Mouse (Mus musculus): ENCODE measurements around the gene Cpm. TPM values are rescaled to one million over a fixed set of nuclear protein-coding genes. Genes with fewer than 3 reads are reported as not detected.
"Not testable (repeated sequence)": the region's sequence is repeated elsewhere in the genome, so short reads cannot be mapped to it uniquely, and the experiment has no call there.

The Cpm gene
- polyA plus RNA-seq, 1 experiment, result 6.6 TPM

DNA sequence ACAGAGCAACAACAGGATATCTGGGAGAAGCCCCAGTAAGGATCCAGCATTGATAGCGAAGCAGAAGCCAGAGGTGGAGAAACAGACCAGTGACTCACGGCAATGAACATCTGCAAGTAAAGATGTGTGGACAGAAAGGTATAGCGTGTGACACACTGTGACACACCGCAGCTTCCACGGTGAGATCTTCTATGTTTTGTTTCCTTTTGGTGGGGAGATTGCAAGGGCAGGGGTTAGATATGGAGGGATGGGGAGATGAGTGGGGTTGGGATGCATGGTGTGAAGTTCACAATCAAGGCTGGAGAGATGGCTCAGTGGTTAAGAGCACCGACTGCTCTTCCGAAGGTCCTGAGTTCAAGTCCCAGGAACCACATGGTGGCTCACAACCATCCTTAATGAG, 100.8 kb downstream of the Cpm start:
- Histone ChIP-seq H3K27ac (ENCODE audit: insufficient read depth, low read length) (no peak overlapping the region), H3K4me3 (ENCODE audit: insufficient read depth, low read length) (no peak overlapping the region), H3K4me1 (ENCODE audit: control insufficient read depth, insufficient read depth, low read length) (no peaks in the 10 kb centered on the region)
- no peak for TF ChIP-seq POLR2A (IDR thresholded peaks at IDR 0.05; ENCODE audit: extremely low read depth, insufficient read depth, low read length)
- no peak for TF ChIP-seq CTCF (IDR thresholded peaks at IDR 0.05; ENCODE audit: extremely low read depth, insufficient read depth, low read length)

DNA sequence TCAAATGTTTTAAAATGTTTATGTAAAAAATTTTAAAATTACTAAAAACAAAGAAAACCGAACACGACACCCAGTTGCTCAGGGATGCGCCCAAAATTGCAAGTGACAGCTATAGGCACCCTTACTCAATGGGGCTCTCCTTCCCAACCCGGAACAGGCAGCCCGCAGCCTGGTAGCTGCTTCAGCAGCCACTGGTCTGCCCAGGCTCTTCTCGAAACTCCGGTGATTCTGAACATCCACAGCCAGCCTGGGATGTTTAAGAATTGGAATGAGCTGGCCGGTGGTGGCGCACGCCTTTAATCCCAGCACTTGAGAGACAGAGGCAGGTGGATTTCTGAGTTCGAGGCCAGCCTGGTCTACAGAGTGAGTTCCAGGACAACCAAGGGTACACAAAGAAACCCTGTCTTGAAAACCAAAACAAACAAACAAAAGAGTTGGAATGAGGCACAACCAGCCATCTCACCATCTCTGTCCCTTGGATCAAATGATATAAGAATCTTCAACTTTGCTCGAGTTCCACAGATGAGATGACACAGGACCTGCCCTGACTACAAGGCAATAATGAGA, 101.4 kb downstream of the Cpm start:
- TF ChIP-seq POLR2A (IDR thresholded peaks at IDR 0.05; ENCODE audit: extremely low read depth, insufficient read depth, low read length) (no peak), CTCF (IDR thresholded peaks at IDR 0.05; ENCODE audit: extremely low read depth, insufficient read depth, low read length) (no peak)
- no peak overlapping the region for H3K4me3 ChIP-seq (ENCODE audit: insufficient read depth, low read length)
- no peak overlapping the region for H3K27ac ChIP-seq (ENCODE audit: insufficient read depth, low read length)
- H3K4me1 ChIP-seq (ENCODE audit: control insufficient read depth, insufficient read depth, low read length), result no peaks in the 10 kb centered on the region

DNA sequence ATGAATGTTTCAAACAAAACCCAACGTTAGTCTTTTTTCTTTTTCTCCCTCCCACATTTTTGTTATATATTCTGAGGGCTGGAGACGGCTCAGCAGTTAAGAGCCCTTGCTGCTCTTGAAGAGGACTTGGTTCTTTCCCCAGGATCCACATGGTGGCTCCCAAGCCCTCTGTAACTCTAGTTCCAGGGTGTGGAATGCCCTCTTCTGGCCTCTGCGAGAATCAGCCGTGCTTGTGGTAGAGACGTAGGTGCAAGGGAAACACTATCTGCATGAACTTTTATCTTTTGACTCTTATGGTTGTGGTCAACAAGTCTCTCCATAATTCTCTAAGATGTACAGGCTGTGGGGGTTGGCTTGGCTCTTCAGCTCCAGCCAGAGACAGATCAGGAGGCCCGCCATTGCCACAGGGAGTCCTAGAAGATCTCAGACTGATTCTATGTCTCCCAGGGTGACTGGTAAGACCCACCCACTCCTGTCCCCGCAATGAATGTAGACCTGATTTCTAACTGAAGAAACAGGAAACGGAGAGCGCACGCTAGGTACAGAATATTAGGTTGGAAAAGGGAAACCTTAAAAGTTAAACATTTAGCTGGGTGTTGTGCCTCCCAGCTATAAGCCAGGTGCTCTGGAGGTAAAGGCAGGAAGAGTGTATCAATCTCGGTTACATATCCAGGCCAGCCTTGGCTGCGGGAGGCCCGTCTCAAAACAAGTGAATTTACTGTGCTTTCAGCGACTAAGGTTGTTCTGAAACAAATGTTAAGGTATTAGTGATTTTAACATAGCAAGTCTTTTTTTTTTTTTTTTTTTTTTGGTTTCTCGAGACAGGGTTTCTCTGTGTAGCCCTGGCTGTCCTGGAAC, 102.2 kb downstream of the Cpm start:
- no peak for TF ChIP-seq POLR2A (IDR thresholded peaks at IDR 0.05; ENCODE audit: extremely low read depth, insufficient read depth, low read length)
- TF ChIP-seq CTCF (IDR thresholded peaks at IDR 0.05; ENCODE audit: extremely low read depth, insufficient read depth, low read length), result peak; percentile 68
- Histone ChIP-seq H3K27ac (ENCODE audit: insufficient read depth, low read length) (no peak overlapping the region), H3K4me1 (ENCODE audit: control insufficient read depth, insufficient read depth, low read length) (no peaks in the 10 kb centered on the region), H3K4me3 (ENCODE audit: insufficient read depth, low read length) (no peak overlapping the region)

DNA sequence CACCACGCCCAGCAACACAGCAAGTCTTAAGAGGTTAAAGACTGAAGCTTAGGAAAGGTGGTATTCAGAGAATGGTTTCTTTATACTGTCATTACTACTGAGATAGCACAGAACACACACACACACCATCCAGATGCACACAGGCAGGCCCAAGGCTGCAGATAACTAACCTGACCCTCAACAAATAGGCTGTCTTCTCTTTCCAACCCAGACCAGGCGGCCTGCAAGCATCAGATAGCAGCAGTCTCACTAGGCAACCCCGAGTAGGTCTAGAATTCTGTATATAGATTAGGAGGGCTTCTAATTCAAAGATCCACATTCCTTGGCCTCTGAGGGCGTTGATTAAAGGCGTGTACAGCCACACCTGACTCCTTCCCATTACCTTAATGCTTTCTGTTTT, 102.9 kb downstream of the Cpm start:
- H3K27ac ChIP-seq (ENCODE audit: insufficient read depth, low read length), result no peak overlapping the region

DNA sequence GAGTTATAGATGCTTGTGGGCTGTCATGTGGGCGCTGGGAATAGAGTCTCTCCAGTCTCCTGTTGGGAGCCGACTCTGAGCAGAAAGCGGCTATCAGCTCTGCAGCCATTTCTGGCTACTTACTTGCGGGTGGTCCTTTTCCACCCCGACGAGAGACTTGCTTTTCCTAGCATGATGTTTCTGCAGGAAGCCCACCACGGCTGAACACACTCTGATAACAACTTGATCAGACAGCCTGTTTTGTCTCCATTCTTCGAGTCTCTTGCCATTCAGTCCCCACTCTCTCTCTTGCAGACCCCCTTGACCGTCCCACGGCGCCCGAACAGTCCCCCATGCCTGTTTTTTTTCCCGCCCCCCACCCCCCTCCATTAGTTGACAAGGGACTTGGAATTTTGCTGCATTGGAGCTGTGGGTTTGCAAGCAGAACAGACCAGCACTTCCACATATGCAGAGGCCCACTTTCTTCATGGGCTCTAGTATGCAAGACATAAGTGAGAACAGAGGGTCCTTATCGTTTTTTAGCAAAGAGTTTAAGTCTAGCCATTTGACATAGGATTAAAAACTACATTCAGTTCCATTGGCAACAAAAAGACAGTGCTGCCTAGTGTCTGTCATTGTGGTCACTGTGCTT, 103.8 kb downstream of the Cpm start:
- H3K4me3 ChIP-seq (ENCODE audit: insufficient read depth, low read length), result no peak overlapping the region
- H3K4me1 ChIP-seq (ENCODE audit: control insufficient read depth, insufficient read depth, low read length), result no peaks in the 10 kb centered on the region
- H3K27ac ChIP-seq (ENCODE audit: insufficient read depth, low read length), result no peak overlapping the region
- TF ChIP-seq POLR2A (IDR thresholded peaks at IDR 0.05; ENCODE audit: extremely low read depth, insufficient read depth, low read length), result no peak
- TF ChIP-seq CTCF (IDR thresholded peaks at IDR 0.05; ENCODE audit: extremely low read depth, insufficient read depth, low read length), result no peak

More for the DNA sequence above, 102.9 kb downstream of the Cpm start:
- H3K4me1 ChIP-seq (ENCODE audit: control insufficient read depth, insufficient read depth, low read length), result no peaks in the 10 kb centered on the region
- H3K4me3 ChIP-seq (ENCODE audit: insufficient read depth, low read length), result no peak overlapping the region
- TF ChIP-seq POLR2A (IDR thresholded peaks at IDR 0.05; ENCODE audit: extremely low read depth, insufficient read depth, low read length) (no peak), CTCF (IDR thresholded peaks at IDR 0.05; ENCODE audit: extremely low read depth, insufficient read depth, low read length) (no peak)

DNA sequence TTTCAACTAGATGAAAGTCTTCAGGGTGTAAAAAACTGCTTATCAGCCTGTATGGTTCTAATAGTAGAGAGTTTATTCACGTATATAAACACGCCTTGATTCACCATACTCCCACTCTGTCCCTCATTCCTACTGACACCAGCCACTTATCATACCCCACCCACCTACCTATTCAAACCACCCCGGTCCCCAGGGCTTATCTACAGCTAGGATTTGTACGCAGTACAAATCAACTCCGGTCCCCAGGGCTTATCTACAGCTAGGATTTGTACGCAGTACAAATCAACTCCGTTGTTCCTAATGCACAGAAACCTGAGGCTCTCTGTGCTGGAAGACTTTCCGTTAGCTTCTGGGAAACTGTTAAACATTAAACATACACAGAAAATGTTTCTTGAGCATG, 104.3 kb downstream of the Cpm start:
- H3K4me1 ChIP-seq (ENCODE audit: control insufficient read depth, insufficient read depth, low read length); H3K27ac ChIP-seq (ENCODE audit: insufficient read depth, low read length); H3K4me3 ChIP-seq (ENCODE audit: insufficient read depth, low read length): not testable (repeated sequence)

DNA sequence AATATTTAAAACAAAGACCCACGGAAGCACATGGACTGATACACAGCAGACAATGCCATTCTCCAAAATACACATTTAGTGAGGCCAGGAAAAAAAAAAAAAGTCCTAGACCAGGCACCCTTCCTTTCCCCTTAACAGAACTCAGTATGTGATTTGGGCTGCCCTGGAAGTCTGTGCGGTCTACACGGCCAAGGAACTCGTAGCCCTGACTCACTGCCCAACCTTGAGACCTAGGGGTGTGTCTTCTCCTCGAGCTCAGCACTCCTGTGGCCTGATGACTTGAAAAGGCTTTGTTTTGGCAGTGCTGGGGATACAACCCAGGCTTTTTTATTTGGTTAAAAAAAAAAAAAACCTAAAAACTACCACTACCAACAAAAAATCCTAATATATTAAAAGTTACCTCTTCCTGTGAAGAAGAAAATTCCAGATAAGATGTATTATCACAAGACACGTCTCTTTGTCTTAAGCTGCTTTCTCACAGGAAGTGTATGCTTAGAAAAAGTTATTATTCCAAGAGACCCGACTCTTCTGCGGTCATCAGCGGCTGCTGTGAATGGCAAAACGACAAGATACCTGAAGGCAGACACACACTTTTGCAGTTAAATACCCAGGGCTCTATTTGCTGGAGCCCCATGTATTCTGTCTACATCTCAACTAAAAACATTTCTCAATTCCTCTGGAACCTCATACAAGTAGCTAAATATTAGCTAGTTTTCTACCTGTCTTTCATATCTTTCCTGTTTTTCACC, 105.0 kb downstream of the Cpm start:
- not testable (repeated sequence) for H3K4me3 ChIP-seq (ENCODE audit: insufficient read depth, low read length); H3K27ac ChIP-seq (ENCODE audit: insufficient read depth, low read length); H3K4me1 ChIP-seq (ENCODE audit: control insufficient read depth, insufficient read depth, low read length)

DNA sequence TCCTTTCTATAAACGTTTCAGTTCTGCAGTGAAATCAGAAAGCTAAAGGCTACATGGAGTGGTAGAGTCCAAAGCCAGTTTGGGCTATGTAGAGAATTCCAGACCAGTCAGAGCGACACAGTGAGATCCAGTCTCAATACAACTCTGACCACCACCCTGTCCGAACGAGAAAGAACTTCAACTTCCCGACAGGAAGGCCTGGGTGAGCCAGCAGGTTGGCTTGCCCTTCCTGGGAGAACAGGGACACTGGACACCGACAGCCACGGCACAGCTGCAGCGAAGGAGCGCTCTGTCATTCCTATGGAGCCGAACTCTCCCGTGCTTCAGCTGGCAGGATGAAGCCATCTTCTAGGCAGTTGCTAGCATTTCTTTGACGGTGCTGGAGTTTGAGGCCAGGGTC, 106.1 kb downstream of the Cpm start:
- not testable (repeated sequence) for H3K27ac ChIP-seq (ENCODE audit: insufficient read depth, low read length); H3K4me3 ChIP-seq (ENCODE audit: insufficient read depth, low read length); H3K4me1 ChIP-seq (ENCODE audit: control insufficient read depth, insufficient read depth, low read length)

DNA sequence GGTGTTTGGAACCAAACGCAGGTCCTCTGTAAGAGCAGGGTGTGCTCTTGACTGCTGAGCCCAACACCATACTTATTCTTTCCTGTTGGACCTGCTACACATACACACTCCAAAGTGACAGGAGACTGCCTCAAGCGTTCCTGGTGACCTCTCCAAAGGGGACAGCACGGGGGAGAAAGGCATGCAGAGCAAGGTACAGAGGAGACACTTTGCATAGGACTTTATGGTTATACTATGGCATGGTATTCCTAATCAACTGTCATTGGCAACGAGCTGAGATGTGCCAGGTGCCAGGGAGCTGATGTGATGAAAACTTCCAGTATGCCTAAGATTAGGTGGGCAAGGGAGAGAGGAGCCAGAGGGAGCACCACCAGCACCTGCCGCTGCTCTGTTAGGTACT, 107.3 kb downstream of the Cpm start:
- Histone ChIP-seq H3K4me3 (ENCODE audit: insufficient read depth, low read length) (no peak overlapping the region), H3K4me1 (ENCODE audit: control insufficient read depth, insufficient read depth, low read length) (no peaks in the 10 kb centered on the region), H3K27ac (ENCODE audit: insufficient read depth, low read length) (no peak overlapping the region)
- TF ChIP-seq POLR2A (IDR thresholded peaks at IDR 0.05; ENCODE audit: extremely low read depth, insufficient read depth, low read length) (no peak), CTCF (IDR thresholded peaks at IDR 0.05; ENCODE audit: extremely low read depth, insufficient read depth, low read length) (no peak)

Other genes starting within 250 kb of the Cpm start
- gene Cpsf6, start 249.5 kb upstream of the Cpm start, polyA plus RNA-seq (2012; rRNA removed), result 60.4 and 61.3 TPM in 2 replicates
- gene Mdm2, start 81.3 kb downstream of the Cpm start, polyA plus RNA-seq (2012; rRNA removed), result 61.6 and 65.1 TPM in 2 replicates
- gene Slc35e3, start 116.9 kb downstream of the Cpm start, polyA plus RNA-seq (2012; rRNA removed), result 20.0 and 21.0 TPM in 2 replicates
- gene Nup107, start 163.2 kb downstream of the Cpm start, polyA plus RNA-seq (2012; rRNA removed), result 12.8 and 13.5 TPM in 2 replicates
- 54.9 and 55.9 TPM in 2 replicates for gene Rap1b, start 216.5 kb downstream of the Cpm start, polyA plus RNA-seq (2012; rRNA removed)